Mouse (Mus musculus) lung, embryonic 15.5 days (tissue): ENCODE results near the gene Slc38a11. TPM values are rescaled to one million over a fixed set of nuclear protein-coding genes. Genes with fewer than 3 reads are reported as not detected.

Source experiments
- ATAC-seq: fragments of 200-750 bp; cut with Nextera tagmentation; 2 replicates; pipeline ENCODE4 v1.8.0; 2017; ENCODE audit warnings: moderate number of reproducible peaks, borderline replicate concordance; ENCODE audit not compliant: low FRiP score, low TSS enrichment; ENCODE audit errors: extremely low read depth
- H3K27ac ChIP-seq: fragments of 300-500 bp; sonication (generic); 2 replicates; pipeline ENCODE4 v1.5.1; 2015; ENCODE audit warnings: moderate library complexity, mild to moderate bottlenecking, inconsistent platforms
- H3K27me3 ChIP-seq: fragments of 300-500 bp; sonication (generic); 2 replicates; pipeline ENCODE4 v1.6.1; 2015; ENCODE audit warnings: inconsistent platforms
- H3K36me3 ChIP-seq: fragments of 300-500 bp; sonication (generic); 2 replicates; pipeline ENCODE4 v1.6.1; 2015; ENCODE audit warnings: inconsistent platforms
- H3K4me1 ChIP-seq: fragments of 300-500 bp; sonication (generic); 2 replicates; pipeline ENCODE4 v1.6.1; 2015; ENCODE audit warnings: inconsistent platforms
- H3K4me2 ChIP-seq: fragments of 300-500 bp; sonication (generic); 2 replicates; pipeline ENCODE4 v1.6.1; 2015; ENCODE audit warnings: inconsistent platforms, mild to moderate bottlenecking, moderate library complexity
- H3K4me3 ChIP-seq: fragments of 300-500 bp; sonication (generic); 2 replicates; pipeline ENCODE4 v1.5.1; 2015; ENCODE audit warnings: mild to moderate bottlenecking, inconsistent platforms
- H3K9ac ChIP-seq: fragments of 300-500 bp; sonication (generic); 2 replicates; pipeline ENCODE4 v1.6.1; 2015; ENCODE audit warnings: inconsistent platforms
- H3K9me3 ChIP-seq: fragments of 300-500 bp; sonication (generic); 2 replicates; pipeline ENCODE4 v1.6.1; 2016; ENCODE audit warnings: inconsistent platforms
- whole genome bisulfite sequencing: fragments of 180-500 bp; shearing (Covaris S2); methylation state at CpG from one replicate; pipeline ENCODE4 v1.1.7; 2015; 5-methylcytosine and 5-hydroxymethylcytosine counted together
- polyA plus RNA-seq: library from polyadenylated mRNA; unstranded; fragments of >200 nt; fragmentation: Nextera tagmentation; extraction: Ambion mirVana; gene quantifications from 2 replicates; pipeline ENCODE4 v1.2.1, GENCODE M21; 2015

The Slc38a11 gene
- polyA plus RNA-seq, 1 experiment from 2014 or later: 0.32 TPM

DNA sequence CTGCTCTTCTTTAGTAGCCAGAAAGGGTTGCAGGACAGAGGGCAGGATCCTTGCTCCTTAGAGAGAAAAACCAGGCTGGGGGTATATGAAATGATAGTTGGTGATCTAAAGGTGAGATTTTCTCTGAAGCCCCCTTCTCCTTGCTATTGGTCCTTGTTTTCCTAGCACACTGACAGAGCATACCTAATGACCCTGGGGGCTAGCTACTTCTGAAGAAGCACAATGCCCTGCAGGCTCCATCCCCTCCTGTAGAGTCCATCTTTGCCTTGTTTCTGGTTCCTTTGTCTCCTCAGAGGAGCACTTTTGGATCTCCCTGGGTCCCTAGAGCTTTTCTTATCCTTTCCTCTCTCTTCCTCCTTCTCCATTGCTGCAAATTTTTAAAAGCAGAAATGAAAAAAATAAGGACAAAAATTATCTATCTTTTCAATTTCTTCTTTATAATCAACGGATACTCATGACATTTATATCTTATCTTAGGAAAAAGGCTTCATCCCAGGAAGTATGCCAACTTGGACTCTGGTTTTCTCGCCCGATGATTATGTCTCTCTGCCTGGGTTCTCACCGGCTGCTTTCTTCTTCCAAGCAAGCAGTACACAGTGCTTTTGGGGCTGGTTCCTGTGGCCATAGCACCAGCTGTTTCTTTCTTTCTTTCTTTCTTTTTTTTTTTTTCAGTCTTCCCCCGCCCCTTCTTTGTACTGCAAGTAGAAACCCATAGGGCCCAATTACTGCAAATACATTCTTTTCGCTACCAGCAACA is 41.7 kb downstream of the Slc38a11 start:
- no peak for ATAC-seq
- 62% methylated on average over 6 of the region's 6 CpGs for WGBS
- H3K4me2 ChIP-seq: no peak overlapping the region
- no peak overlapping the region for H3K27ac ChIP-seq
- no peaks in the 10 kb centered on the region for H3K9me3 ChIP-seq
- no peak overlapping the region for H3K4me3 ChIP-seq
- H3K4me1 ChIP-seq: no peaks in the 10 kb centered on the region
- no peaks in the 10 kb centered on the region for H3K27me3 ChIP-seq
- no peaks in the 10 kb centered on the region for H3K36me3 ChIP-seq
- no peak overlapping the region for H3K9ac ChIP-seq

DNA sequence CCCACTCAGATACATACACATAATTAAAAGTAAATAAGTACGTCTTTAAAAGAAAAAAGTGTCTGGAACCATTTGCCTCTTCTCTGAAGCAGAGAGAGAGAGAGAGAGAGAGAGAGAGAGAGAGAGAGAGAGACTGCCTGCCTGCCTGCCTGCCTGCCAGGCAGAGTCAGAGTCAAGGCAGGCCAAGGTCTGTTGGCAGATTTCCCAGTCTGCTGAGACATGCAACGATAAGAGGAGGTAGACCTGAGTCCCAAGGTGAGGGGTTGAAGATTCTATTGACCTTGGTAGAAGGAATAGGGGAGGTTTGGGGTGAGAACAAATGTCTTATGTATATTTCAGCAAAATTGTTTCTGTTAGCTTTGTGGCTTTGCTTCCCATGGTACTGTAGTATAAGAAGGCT is 42.9 kb downstream of the Slc38a11 start:
- Histone ChIP-seq H3K9me3 (no peaks in the 10 kb centered on the region), H3K27ac (no peak overlapping the region), H3K27me3 (no peaks in the 10 kb centered on the region), H3K36me3 (no peaks in the 10 kb centered on the region), H3K4me1 (no peaks in the 10 kb centered on the region), H3K4me3 (no peak overlapping the region), H3K9ac (no peak overlapping the region), H3K4me2 (no peak overlapping the region)
- ATAC-seq: no peak
- 27% methylated on average over 2 of the region's 2 CpGs for WGBS

DNA sequence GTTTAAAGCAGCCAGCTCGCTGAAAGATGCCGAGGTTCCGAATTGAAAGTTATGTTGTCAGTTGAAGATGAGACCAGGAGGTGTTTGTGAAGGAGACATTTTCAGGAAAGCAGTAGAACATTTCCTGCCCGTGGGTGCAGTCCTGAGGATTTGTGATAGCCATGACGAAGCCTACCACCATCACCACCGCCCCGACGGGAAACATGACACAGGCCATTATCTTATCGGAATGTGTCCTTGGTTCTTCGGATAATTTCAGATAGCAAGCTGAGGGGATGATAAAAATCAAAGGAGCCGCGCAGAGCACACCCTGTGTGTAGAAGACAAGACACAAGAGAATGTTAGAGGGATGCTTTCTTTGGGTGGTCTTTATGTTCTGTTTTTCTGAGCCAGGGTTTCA is 47.1 kb downstream of the Slc38a11 start:
- no peak overlapping the region for H3K4me3 ChIP-seq
- ATAC-seq: no peak
- H3K4me2 ChIP-seq: no peak overlapping the region
- no peak overlapping the region for H3K9ac ChIP-seq
- WGBS: 72% methylated on average over 12 of the region's 12 CpGs
- H3K9me3 ChIP-seq: no peaks in the 10 kb centered on the region
- H3K27ac ChIP-seq: no peak overlapping the region
- no peaks in the 10 kb centered on the region for H3K4me1 ChIP-seq
- no peaks in the 10 kb centered on the region for H3K36me3 ChIP-seq
- H3K27me3 ChIP-seq: no peaks in the 10 kb centered on the region

DNA sequence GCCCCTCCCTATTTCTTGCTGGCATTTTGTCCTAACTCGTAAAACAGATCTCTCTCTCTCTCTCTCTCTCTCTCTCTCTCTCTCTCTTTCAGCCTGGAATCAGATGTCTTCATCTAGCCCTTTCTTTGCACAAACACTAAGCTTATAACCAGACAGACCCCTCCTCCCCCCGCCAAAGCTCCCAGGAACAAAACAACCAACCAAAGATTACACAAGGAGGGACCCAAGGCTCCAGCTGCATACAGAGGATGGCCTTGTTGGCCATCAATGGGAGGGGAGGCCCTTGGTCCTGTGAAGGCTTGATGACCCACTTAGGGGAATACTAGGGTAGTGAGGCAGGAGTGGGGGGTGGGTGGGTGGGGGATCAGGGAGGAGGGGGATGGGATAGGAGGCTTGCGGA is 52.6 kb downstream of the Slc38a11 start:
- no peak overlapping the region for H3K4me3 ChIP-seq
- no peaks in the 10 kb centered on the region for H3K4me1 ChIP-seq
- no peaks in the 10 kb centered on the region for H3K9me3 ChIP-seq
- no peaks in the 10 kb centered on the region for H3K36me3 ChIP-seq
- no peak overlapping the region for H3K9ac ChIP-seq
- H3K27ac ChIP-seq: no peak overlapping the region
- H3K4me2 ChIP-seq: no peak overlapping the region
- no peak for ATAC-seq
- 75% methylated on average over 3 of the region's 3 CpGs for WGBS
- no peaks in the 10 kb centered on the region for H3K27me3 ChIP-seq

DNA sequence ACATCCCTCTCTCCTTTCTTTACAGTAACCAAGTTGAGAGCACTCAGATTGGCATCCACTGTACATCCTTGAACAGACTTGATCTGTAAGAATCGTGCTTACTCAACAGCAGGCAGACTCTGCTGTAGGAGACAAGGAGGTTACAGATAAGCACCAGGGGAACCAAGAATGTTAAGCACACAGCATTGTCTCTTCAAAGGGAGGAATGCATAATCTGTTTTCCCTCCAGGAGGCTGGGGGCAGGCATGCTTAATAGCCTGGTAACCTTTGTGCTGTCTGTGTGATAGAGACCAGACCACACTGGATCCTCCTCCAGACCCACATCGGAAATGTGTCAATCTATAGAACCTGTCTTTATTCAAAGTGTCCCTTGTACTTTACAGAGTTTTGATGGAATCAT is 67.3 kb downstream of the Slc38a11 start:
- no peaks in the 10 kb centered on the region for H3K27me3 ChIP-seq
- H3K36me3 ChIP-seq: no peaks in the 10 kb centered on the region
- H3K27ac ChIP-seq: no peak overlapping the region
- no peaks in the 10 kb centered on the region for H3K4me1 ChIP-seq
- H3K9ac ChIP-seq: no peak overlapping the region
- ATAC-seq: no peak
- no peaks in the 10 kb centered on the region for H3K9me3 ChIP-seq
- H3K4me2 ChIP-seq: no peak overlapping the region
- H3K4me3 ChIP-seq: no peak overlapping the region
- 35% methylated on average over 2 of the region's 2 CpGs for WGBS

DNA sequence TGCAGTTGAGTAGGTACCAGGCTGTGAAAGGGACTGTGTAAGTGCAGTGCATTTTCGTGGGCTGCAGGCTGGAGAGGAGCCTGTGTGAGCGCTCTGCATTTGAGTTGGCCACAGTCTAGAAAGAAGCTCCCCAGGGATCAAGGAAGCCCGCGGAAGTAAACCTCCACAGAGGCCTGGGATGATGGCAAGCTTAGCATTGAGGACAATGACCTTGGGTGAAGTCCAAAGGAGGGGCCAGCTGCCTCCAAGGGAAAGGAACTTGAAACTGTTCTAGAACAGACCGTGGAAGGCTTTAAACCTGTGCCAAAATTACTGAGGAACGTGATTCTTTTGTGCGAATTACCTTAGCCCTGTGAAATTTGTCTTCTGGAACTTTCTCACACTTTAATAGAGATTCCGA is 69.7 kb downstream of the Slc38a11 start:
- H3K4me2 ChIP-seq: no peak overlapping the region
- no peak overlapping the region for H3K27ac ChIP-seq
- WGBS: 75% methylated on average over 8 of the region's 8 CpGs
- H3K4me1 ChIP-seq: no peaks in the 10 kb centered on the region
- H3K36me3 ChIP-seq: no peaks in the 10 kb centered on the region
- no peak overlapping the region for H3K9ac ChIP-seq
- ATAC-seq: no peak
- no peak overlapping the region for H3K4me3 ChIP-seq
- H3K9me3 ChIP-seq: no peaks in the 10 kb centered on the region
- H3K27me3 ChIP-seq: no peaks in the 10 kb centered on the region

DNA sequence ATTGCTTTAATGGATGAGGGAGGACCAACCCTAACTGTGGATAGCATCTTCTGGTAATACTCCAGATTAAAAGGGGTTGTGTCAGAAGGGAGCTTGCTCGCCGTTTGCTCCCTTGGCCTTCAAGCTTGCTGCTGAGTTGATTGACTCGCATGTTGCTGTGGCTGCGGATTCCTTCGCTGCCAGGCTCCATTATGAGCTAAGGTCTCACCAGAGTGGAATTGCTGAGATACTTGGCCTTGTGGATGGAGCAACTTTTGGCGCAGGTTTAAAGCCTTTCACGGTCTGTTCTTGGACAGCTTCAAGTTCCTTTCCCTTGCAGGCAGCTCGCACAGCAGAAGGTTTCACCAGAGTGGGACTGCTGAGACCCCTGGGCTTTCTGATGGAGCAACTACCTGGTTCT is 70.4 kb downstream of the Slc38a11 start:
- no peak overlapping the region for H3K4me2 ChIP-seq
- H3K4me1 ChIP-seq: no peaks in the 10 kb centered on the region
- no peaks in the 10 kb centered on the region for H3K36me3 ChIP-seq
- no peak overlapping the region for H3K4me3 ChIP-seq
- H3K27ac ChIP-seq: no peak overlapping the region
- no peak overlapping the region for H3K9ac ChIP-seq
- ATAC-seq: no peak
- no peaks in the 10 kb centered on the region for H3K27me3 ChIP-seq
- H3K9me3 ChIP-seq: no peaks in the 10 kb centered on the region
- 84% methylated on average over 8 of the region's 8 CpGs for WGBS

DNA sequence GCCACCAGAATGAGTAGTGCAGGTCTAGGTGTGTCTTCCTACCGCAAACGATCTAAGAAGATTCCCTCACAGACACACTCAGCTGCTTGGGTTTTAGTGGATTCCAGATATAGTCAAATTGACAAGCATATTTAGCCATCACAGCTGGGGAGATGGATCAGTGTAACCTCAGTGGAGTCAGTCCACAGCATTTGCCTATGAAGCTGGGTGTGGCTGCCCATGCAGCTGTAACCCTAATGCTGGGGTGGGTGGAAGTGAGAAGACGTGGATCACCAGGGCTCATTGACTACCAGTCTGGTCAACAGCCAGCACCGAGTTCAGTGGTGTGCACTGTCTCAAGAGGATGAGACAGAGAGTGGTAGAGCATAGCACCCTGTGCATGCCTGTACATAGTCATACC is 74.1 kb downstream of the Slc38a11 start:
- WGBS: 83% methylated on average over 4 of the region's 4 CpGs
- no peak for ATAC-seq
- Histone ChIP-seq H3K36me3 (no peaks in the 10 kb centered on the region), H3K27ac (no peak overlapping the region), H3K9me3 (no peaks in the 10 kb centered on the region), H3K4me1 (no peaks in the 10 kb centered on the region), H3K4me3 (no peak overlapping the region), H3K27me3 (no peaks in the 10 kb centered on the region), H3K9ac (no peak overlapping the region), H3K4me2 (no peak overlapping the region)

DNA sequence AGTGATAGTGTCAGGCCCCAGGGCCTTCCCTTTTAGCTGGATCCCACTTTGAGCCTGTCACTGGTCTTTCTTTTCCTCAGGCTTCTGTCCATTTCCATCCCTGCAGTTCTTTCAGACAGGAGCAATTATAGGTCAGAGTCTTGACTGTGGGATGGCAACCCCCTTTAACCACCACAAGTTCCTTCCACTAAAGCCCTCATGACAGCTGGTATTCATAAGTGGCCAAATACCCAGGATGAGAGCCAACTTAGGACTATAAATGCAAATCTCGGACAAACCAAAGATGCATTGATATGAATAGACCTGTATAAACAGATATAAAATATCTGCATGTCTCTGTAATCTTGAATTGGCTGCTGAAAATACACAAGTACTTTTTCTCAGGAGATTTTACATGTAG is 75.1 kb downstream of the Slc38a11 start:
- Histone ChIP-seq H3K4me2 (no peak overlapping the region), H3K36me3 (no peaks in the 10 kb centered on the region), H3K27ac (no peak overlapping the region), H3K4me1 (no peaks in the 10 kb centered on the region), H3K27me3 (no peaks in the 10 kb centered on the region), H3K4me3 (no peak overlapping the region), H3K9me3 (no peaks in the 10 kb centered on the region), H3K9ac (no peak overlapping the region)
- no peak for ATAC-seq
- WGBS: 82% methylated on average over 1 of the region's 1 CpGs

DNA sequence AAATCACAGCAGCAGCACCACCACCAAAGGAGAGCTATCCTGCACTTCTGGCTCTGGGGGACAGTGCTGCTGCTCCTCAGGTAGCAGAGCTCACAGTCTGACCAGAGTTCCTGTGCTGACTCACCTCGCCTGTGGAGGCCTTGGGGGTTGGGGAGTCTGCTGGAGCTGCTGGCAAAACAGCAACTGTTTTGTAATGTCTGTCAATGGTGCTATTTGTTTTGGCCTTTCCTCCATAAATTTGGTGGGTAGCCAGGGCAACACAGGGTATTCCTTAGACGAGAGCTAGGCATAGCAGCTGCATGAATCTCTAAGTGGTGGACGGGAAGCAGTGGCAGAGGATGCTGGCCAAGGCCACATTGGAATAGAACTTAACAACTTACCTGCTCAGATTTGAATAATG is 78.5 kb downstream of the Slc38a11 start:
- no peak overlapping the region for H3K4me2 ChIP-seq
- no peak overlapping the region for H3K27ac ChIP-seq
- no peaks in the 10 kb centered on the region for H3K9me3 ChIP-seq
- no peak overlapping the region for H3K4me3 ChIP-seq
- 51% methylated on average over 3 of the region's 3 CpGs for WGBS
- H3K4me1 ChIP-seq: no peaks in the 10 kb centered on the region
- no peaks in the 10 kb centered on the region for H3K36me3 ChIP-seq
- no peak overlapping the region for H3K9ac ChIP-seq
- no peaks in the 10 kb centered on the region for H3K27me3 ChIP-seq
- ATAC-seq: no peak

DNA sequence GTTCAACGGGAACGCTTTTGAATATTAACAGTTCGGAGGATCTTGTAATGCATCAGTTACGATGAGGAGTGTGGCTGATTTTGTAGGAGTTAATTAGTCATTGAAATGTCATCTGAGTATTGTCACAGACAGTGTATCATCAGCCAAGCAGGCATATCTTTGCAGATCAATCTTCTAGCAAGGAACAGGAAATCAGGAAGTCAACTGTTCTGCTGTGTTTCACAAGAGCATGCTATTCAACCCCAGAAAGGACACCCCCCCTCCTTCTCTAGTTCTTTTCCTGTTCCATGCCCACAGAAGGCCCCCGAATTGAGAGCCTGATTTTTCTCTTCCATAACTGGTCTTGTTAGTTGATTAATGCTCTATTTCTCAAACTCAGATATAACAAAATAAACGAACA is 80.9 kb downstream of the Slc38a11 start:
- Histone ChIP-seq H3K4me1 (peaks cover 8% of the 10 kb centered on the region; the same call in 1 of the 2 replicates), H3K36me3 (no peaks in the 10 kb centered on the region), H3K9ac (no peak overlapping the region), H3K27ac (no peak overlapping the region), H3K9me3 (no peaks in the 10 kb centered on the region), H3K4me3 (no peak overlapping the region), H3K4me2 (no peak overlapping the region), H3K27me3 (no peaks in the 10 kb centered on the region)
- no peak for ATAC-seq
- 71% methylated on average over 6 of the region's 6 CpGs for WGBS

DNA sequence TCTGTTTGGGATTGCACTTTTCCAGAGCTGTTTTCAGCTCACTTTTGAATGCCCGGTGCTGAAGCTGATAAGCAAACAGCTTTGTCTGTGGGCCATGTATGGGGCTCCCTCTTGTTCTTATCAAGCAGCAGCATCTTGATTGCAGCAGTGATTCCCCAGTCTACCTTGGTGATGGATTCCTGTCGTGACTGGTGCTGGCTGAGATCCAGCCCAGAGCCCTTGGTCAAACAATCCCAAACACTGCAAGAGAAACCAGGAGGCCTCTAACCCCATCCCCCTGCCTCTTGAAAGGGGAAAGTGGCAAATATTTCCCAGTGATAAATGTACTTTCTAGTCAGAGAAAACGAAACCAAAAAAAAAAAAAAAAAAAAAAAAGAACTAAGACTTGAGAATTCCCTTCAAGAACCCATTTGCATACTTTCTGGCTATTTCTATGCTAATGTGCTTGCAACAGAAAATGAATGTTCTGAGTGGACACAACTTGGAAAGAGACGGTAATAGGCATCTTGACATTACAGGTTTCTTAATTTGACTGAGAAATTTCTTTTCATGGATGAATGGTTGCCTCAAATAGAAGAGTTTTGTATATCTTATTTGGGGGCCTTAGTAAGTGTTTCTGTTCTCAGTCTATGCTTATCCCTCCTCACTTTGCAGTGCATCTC is 84.7 kb downstream of the Slc38a11 start:
- peaks cover 8% of the 10 kb centered on the region; the same call in 1 of the 2 replicates for H3K4me1 ChIP-seq
- peak; percentile 57; the same call in 1 of the 2 replicates for ATAC-seq

More for the DNA sequence above, 84.7 kb downstream of the Slc38a11 start:
- Histone ChIP-seq H3K9ac (no peak overlapping the region), H3K27me3 (no peaks in the 10 kb centered on the region), H3K27ac (0 out of 2 replicates have a peak overlapping the region, but pooled peaks have one; percentile 31), H3K36me3 (no peaks in the 10 kb centered on the region), H3K4me3 (no peak overlapping the region), H3K9me3 (no peaks in the 10 kb centered on the region), H3K4me2 (peak overlapping the region; percentile 27; the same call in 1 of the 2 replicates)
- 9% methylated on average over 4 of the region's 4 CpGs for WGBS
